Mouse (Mus musculus) hematopoietic stem cell, adult 5-6 weeks (primary cell): ENCODE data around the gene Mllt3. TPM values are rescaled to one million over a fixed set of nuclear protein-coding genes. Genes with fewer than 3 reads are reported as not detected.

ENCODE experiments used
- ATAC-seq, 2 experiments: fragments of 125-278 bp in 1 of 2; replicated peaks in 1 of 2; 2 replicates each; pipeline ENCODE4 v1.8.0; 2016 to 2017; ENCODE audit warnings: inconsistent platforms in 2 of 2, mild to moderate bottlenecking in 2 of 2, moderate number of reproducible peaks in 2 of 2, low read depth in 1 of 2, moderate TSS enrichment in 1 of 2; ENCODE audit not compliant: low FRiP score in 2 of 2, poor library complexity in 2 of 2, severe bottlenecking in 2 of 2, insufficient read depth in 1 of 2, low TSS enrichment in 1 of 2
- total RNA-seq: library from RNA; stranded (forward); fragments of 172-1452, 232-1000 nt; gene quantifications from 2 replicates; pipeline ENCODE4 v1.2.3, GENCODE M21; 2017

The Mllt3 gene
- total RNA-seq, 1 experiment from 2014 or later: 77.6 TPM

GRCm38 (mm10) chr4:87785132-87786074 lies 247.8 kb downstream of the Mllt3 start:
- peak in 1 of 2 experiments; percentile 30; a peak in 1 of 4 replicates for ATAC-seq

GRCm38 (mm10) chr4:87783809-87784208 lies 249.4 kb downstream of the Mllt3 start:
- ATAC-seq: no peak

GRCm38 (mm10) chr4:87781971-87782370 lies 251.2 kb downstream of the Mllt3 start:
- ATAC-seq: no peak

- no peak for ATAC-seq
Observed at GRCm38 (mm10) chr4:87775721-87776120, 257.4 kb downstream of the Mllt3 start.

GRCm38 (mm10) chr4:87774515-87774914 lies 258.6 kb downstream of the Mllt3 start:
- ATAC-seq: no peak

- ATAC-seq: no peak
Observed at GRCm38 (mm10) chr4:87767711-87768561, 265.2 kb downstream of the Mllt3 start.

- no peak for ATAC-seq
Observed at GRCm38 (mm10) chr4:87765729-87766128, 267.4 kb downstream of the Mllt3 start.

GRCm38 (mm10) chr4:87761075-87761474 lies 272.1 kb downstream of the Mllt3 start:
- no peak for ATAC-seq

GRCm38 (mm10) chr4:87760297-87760696 lies 272.9 kb downstream of the Mllt3 start:
- ATAC-seq: no peak

GRCm38 (mm10) chr4:87759625-87760024 lies 273.5 kb downstream of the Mllt3 start:
- ATAC-seq: no peak

GRCm38 (mm10) chr4:87759110-87759509 lies 274.1 kb downstream of the Mllt3 start:
- ATAC-seq: no peak

GRCm38 (mm10) chr4:87751515-87751864 lies 281.7 kb downstream of the Mllt3 start:
- no peak for ATAC-seq

- ATAC-seq: peak in 1 of 2 experiments; percentile 29; a peak in 1 of 4 replicates
Observed at GRCm38 (mm10) chr4:87750856-87751514, 282.2 kb downstream of the Mllt3 start.

- ATAC-seq: no peak
Observed at GRCm38 (mm10) chr4:87749532-87750234, 283.5 kb downstream of the Mllt3 start.

GRCm38 (mm10) chr4:87745016-87745645 lies 288.0 kb downstream of the Mllt3 start:
- ATAC-seq: no peak

GRCm38 (mm10) chr4:87739524-87740128 lies 293.5 kb downstream of the Mllt3 start:
- ATAC-seq: no peak
